Mouse (Mus musculus) spleen, adult 2 months (tissue): Measurements from ENCODE around the gene Galnt2. TPM values are rescaled to one million over a fixed set of nuclear protein-coding genes. Genes with fewer than 3 reads are reported as not detected.
A peak's percentile ranks its signal among the peaks of the same experiment; 100 is the strongest.

ENCODE experiments used
- DNase-seq, 2 experiments: peaks; one replicate each; pipeline versions ENCODE4 v3.0.0 to v3.0.0-alpha.2; 2012 to 2021; ENCODE audit warnings: low spot score in 2 of 2, low read depth in 1 of 2
- H3K27ac ChIP-seq: fragments of 200-500 bp; 2 replicates; pipeline ENCODE4 v1.5.1; 2012; ENCODE audit warnings: low read length, inconsistent platforms; ENCODE audit not compliant: insufficient read depth
- H3K27me3 ChIP-seq: fragments of 200-500 bp; 2 replicates; pipeline ENCODE4 v1.6.1; 2012; ENCODE audit warnings: mild to moderate bottlenecking, moderate library complexity, low read length, inconsistent platforms; ENCODE audit not compliant: control insufficient read depth, insufficient read depth
- H3K36me3 ChIP-seq: fragments of 200-500 bp; 2 replicates; pipeline ENCODE4 v1.6.1; 2012; ENCODE audit warnings: mild to moderate bottlenecking, low read length, inconsistent platforms; ENCODE audit not compliant: control insufficient read depth, insufficient read depth
- H3K4me1 ChIP-seq: fragments of 200-500 bp; 2 replicates; pipeline ENCODE4 v1.6.1; 2011; ENCODE audit warnings: inconsistent platforms; ENCODE audit not compliant: control insufficient read depth, insufficient read depth, insufficient read length
- H3K4me3 ChIP-seq: fragments of 200-500 bp; 2 replicates; pipeline ENCODE4 v1.5.1; 2011; ENCODE audit warnings: mild to moderate bottlenecking, inconsistent platforms; ENCODE audit not compliant: insufficient read depth, insufficient read length; ENCODE audit errors: extremely low read depth
- CTCF ChIP-seq: fragments of 200-500 bp; IDR thresholded peaks from 2 replicates; pipeline ENCODE4 v1.5.1; 2011; ENCODE audit warnings: mild to moderate bottlenecking, inconsistent platforms; ENCODE audit not compliant: insufficient read depth, insufficient read length, insufficient replicate concordance; ENCODE audit errors: extremely low read depth
- POLR2A ChIP-seq: fragments of 200-500 bp; IDR thresholded peaks from 2 replicates; pipeline ENCODE4 v1.6.1; 2011; ENCODE audit warnings: low read depth, low read length, inconsistent platforms
- WGBS: fragments of 180-500 bp; shearing (Covaris S2); methylation state at CpG from one replicate; pipeline ENCODE4 v1.1.7; 2018; 5-methylcytosine and 5-hydroxymethylcytosine counted together
- polyA plus RNA-seq: library from polyadenylated mRNA; depleted of rRNA; stranded (reverse); fragments of >200 nt; gene quantifications from 2 replicates; pipeline ENCODE4 v1.2.3, GENCODE M21; 2012

Gene Galnt2
- polyA plus RNA-seq, 1 experiment = 9.4 TPM

DNA sequence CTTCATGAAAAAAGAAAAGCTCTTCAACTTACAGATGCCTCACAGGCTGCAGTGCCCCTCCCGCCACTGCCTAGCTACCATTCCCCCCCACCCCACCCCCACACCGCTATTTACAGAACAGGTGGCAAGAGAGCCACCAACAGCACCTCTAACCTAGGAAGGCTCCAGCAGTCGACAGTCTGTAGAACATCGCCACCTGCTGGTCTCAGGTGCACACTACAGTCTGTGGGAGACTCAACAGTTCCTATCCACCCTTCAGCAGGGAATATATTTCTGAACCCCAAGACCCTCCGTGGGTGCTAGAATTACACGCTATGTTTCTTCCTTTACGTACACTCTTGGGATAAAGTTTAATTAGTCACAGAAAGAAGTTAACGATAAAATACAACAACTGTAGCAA, 137.0 kb downstream of the Galnt2 start:
- peak; percentile 12 to 59 for DNase-seq
- no peaks in the 10 kb centered on the region for H3K36me3 ChIP-seq
- TF ChIP-seq CTCF = peak; percentile 81; the same call in 1 of the 2 replicates
- no peak for TF ChIP-seq POLR2A
- no peak overlapping the region for H3K4me3 ChIP-seq
- H3K4me1 ChIP-seq = no peaks in the 10 kb centered on the region
- no peak overlapping the region for H3K27ac ChIP-seq
- no peaks in the 10 kb centered on the region for H3K27me3 ChIP-seq
- WGBS = 16% methylated on average over 8 of the region's 8 CpGs

DNA sequence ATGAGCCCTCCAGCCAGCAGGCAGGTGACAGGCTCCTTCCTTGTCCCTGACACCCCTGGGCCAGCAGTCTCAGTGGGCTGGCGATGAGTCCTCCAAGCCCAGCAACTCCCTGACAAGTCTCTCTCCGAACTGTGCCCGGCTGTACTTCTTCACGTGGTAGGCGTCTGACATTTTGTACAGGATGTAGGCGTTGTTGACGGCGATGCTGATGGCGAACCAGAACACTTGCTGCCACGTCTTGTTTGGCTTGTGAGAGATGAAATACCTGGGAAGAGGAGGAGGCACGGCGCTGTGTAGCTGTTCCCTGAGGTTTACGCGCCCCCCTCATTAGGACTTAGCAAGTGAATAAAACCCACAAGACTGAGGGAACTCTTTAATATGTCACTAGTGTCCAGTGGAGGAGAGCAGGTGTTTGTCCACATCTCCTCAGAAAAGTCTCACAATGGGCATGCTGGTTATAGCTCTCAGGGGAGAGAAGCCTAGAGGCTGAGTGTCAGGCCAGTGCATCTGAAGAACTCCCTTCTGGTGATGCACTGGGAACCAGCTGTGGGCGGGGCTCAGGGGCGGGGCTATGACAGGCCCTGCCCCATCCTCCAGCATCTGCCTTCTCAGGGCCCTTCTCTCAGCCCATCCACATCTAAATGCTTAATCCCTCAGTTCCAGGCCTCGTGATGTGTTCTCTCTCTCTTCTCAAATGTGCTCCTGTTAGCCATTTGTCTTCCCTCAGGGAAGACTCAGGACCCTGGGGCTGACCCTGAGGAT, 139.4 kb downstream of the Galnt2 start:
- H3K36me3 ChIP-seq = no peaks in the 10 kb centered on the region
- TF ChIP-seq POLR2A (no peak), CTCF (no peak)
- no peak overlapping the region for H3K27ac ChIP-seq
- no peaks in the 10 kb centered on the region for H3K27me3 ChIP-seq
- no peaks in the 10 kb centered on the region for H3K4me1 ChIP-seq
- no peak for DNase-seq
- no peak overlapping the region for H3K4me3 ChIP-seq
- WGBS = 81% methylated on average over 17 of the region's 17 CpGs

GRCm38 (mm10) chr8:124371410-124372123, 140.4 kb downstream of the Galnt2 start:
- TF ChIP-seq CTCF (no peak), POLR2A (no peak)
- Histone ChIP-seq H3K36me3 (no peaks in the 10 kb centered on the region), H3K4me1 (no peaks in the 10 kb centered on the region), H3K27me3 (no peaks in the 10 kb centered on the region), H3K27ac (no peak overlapping the region), H3K4me3 (no peak overlapping the region)
- no peak for DNase-seq
- WGBS = 74% methylated on average over 23 of the region's 23 CpGs

GRCm38 (mm10) chr8:124373753-124374152, 142.6 kb downstream of the Galnt2 start:
- 90% methylated on average over 5 of the region's 5 CpGs for WGBS
- Histone ChIP-seq H3K27me3 (no peaks in the 10 kb centered on the region), H3K4me3 (no peak overlapping the region), H3K36me3 (no peaks in the 10 kb centered on the region), H3K4me1 (no peaks in the 10 kb centered on the region), H3K27ac (no peak overlapping the region)
- no peak for DNase-seq
- no peak for TF ChIP-seq POLR2A
- no peak for TF ChIP-seq CTCF

DNA sequence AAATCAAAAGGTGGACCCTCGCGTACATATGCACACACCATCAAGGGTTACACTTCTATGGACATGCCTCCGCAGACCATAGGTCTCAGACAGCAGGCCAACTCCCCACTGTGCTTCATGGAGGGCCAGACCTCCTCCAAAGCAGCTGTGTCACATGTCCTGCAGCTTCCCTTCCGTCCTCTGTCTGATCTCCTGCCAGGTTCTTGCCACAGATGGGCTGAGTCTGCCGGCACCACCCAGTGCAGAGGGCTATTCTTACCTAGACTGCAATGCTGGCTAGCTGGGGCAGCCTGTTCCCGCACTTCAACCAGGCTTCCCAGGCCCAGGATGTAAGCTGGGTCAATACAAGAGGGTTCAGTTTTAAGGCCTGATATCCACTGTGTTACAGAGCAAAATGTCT, 144.0 kb downstream of the Galnt2 start:
- no peak overlapping the region for H3K27ac ChIP-seq
- no peaks in the 10 kb centered on the region for H3K4me1 ChIP-seq
- TF ChIP-seq CTCF = no peak
- no peak for TF ChIP-seq POLR2A
- H3K36me3 ChIP-seq = no peaks in the 10 kb centered on the region
- WGBS = 53% methylated on average over 6 of the region's 6 CpGs
- no peak overlapping the region for H3K4me3 ChIP-seq
- H3K27me3 ChIP-seq = no peaks in the 10 kb centered on the region
- DNase-seq = no peak

- no peaks in the 10 kb centered on the region for H3K4me1 ChIP-seq
- no peak overlapping the region for H3K27ac ChIP-seq
- no peaks in the 10 kb centered on the region for H3K36me3 ChIP-seq
- H3K4me3 ChIP-seq = no peak overlapping the region
- no peak for TF ChIP-seq CTCF
- TF ChIP-seq POLR2A = no peak
- 63% methylated on average over 9 of the region's 9 CpGs for WGBS
- no peaks in the 10 kb centered on the region for H3K27me3 ChIP-seq
- no peak for DNase-seq
Observed at GRCm38 (mm10) chr8:124375727-124376126, 144.5 kb downstream of the Galnt2 start.

GRCm38 (mm10) chr8:124376406-124376805, 145.2 kb downstream of the Galnt2 start:
- no peak overlapping the region for H3K27ac ChIP-seq
- TF ChIP-seq CTCF = no peak
- no peak for TF ChIP-seq POLR2A
- no peak overlapping the region for H3K4me3 ChIP-seq
- no peaks in the 10 kb centered on the region for H3K36me3 ChIP-seq
- WGBS = 93% methylated on average over 12 of the region's 12 CpGs
- H3K4me1 ChIP-seq = no peaks in the 10 kb centered on the region
- no peak for DNase-seq
- no peaks in the 10 kb centered on the region for H3K27me3 ChIP-seq
